Mouse (Mus musculus) pancreas, adult 10 weeks (tissue): ENCODE results near the gene Gm20388. TPM values are rescaled to one million over a fixed set of nuclear protein-coding genes. Genes with fewer than 3 reads are reported as not detected.

Experiments
- polyA plus RNA-seq: library from polyadenylated mRNA; stranded (reverse); fragments of 350-450 nt; fragmentation: Illumina TruSeq; extraction: RNeasy Lipid Tissue Mini Kit (QIAGEN cat#74804); gene quantifications from one replicate; pipeline ENCODE4 v1.2.3, GENCODE M21; 2015; ENCODE audit warnings: low read depth, low replicate concordance; ENCODE audit not compliant: insufficient read depth

The Gm20388 gene
- polyA plus RNA-seq, 1 experiment from 2014 or later = 7.6 TPM

GRCm38 (mm10) chr8:122432443-122433268, 2522.0 kb downstream of the Gm20388 start, which contains the start of gene Cyba:
Cyba (minus strand) TSS chr8:122432930.

GRCm38 (mm10) chr8:122443262-122444006, 2532.8 kb downstream of the Gm20388 start, which contains the start of gene Mvd:
Mvd (minus strand) TSS chr8:122443422.

GRCm38 (mm10) chr8:122460524-122461472, 2550.2 kb downstream of the Gm20388 start, which contains the start of gene Snai3:
Snai3 (minus strand) TSS chr8:122460733.

GRCm38 (mm10) chr8:122475580-122476320, 2565.1 kb downstream of the Gm20388 start, which contains the start of the genes Rnf166 and Ctu2:
Rnf166 (minus strand) TSS chr8:122476064.
Ctu2 (plus strand) TSS chr8:122476143.

GRCm38 (mm10) chr8:122551265-122552051, 2640.8 kb downstream of the Gm20388 start, which contains the start of gene Piezo1:
Piezo1 (minus strand) TSS chr8:122551329.

GRCm38 (mm10) chr8:122567361-122568108, 2656.9 kb downstream of the Gm20388 start, which contains the start of gene Cdt1:
Cdt1 (plus strand) TSS chr8:122568015.

GRCm38 (mm10) chr8:122576648-122577022, 2666.0 kb downstream of the Gm20388 start, which contains the start of gene Aprt:
Aprt (minus strand) TSS chr8:122576909.

GRCm38 (mm10) chr8:122611295-122612133, 2700.9 kb downstream of the Gm20388 start, which contains the start of the genes Galns and Trappc2l:
Galns (minus strand) TSS chr8:122611463.
Trappc2l (plus strand) TSS chr8:122611640.

GRCm38 (mm10) chr8:122622727-122623126, 2712.1 kb downstream of the Gm20388 start, which contains the start of gene Pabpn1l:
Pabpn1l (minus strand) TSS chr8:122622739.

GRCm38 (mm10) chr8:122699005-122699492, 2788.4 kb downstream of the Gm20388 start, which contains the start of gene Cbfa2t3:
Cbfa2t3 (minus strand) TSS chr8:122699109.

GRCm38 (mm10) chr8:122775285-122776155, 2864.9 kb downstream of the Gm20388 start, which contains the start of gene Acsf3:
Acsf3 (plus strand) TSS chr8:122775486.

GRCm38 (mm10) chr8:122847829-122848561, 2937.4 kb downstream of the Gm20388 start, which contains the start of gene Cdh15:
Cdh15 (plus strand) TSS chr8:122847966.

GRCm38 (mm10) chr8:123042158-123042973, 3131.7 kb downstream of the Gm20388 start, which contains the start of gene Ankrd11:
Ankrd11 (minus strand) TSS chr8:123042277.

GRCm38 (mm10) chr8:123062721-123063120, 3152.1 kb downstream of the Gm20388 start, which contains the start of gene Spg7:
Spg7 (plus strand) TSS chr8:123062942.

